ENCODE assay signal across 17 mouse cellular contexts in genomic region chr19:7148096-7148495, GRCm38 (mm10). TPM values are rescaled to one million over a fixed set of nuclear protein-coding genes. Genes with fewer than 3 reads are reported as not detected.
DNase-seq lines count a peak whose midpoint lies in the region; ATAC-seq and TF ChIP-seq lines count a peak whose summit lies in the region.
"Had no signal": no experiment of that assay in that cellular context is flagged by ENCODE, and none has a peak within 500 bp of the region (broad histone marks: within the 10 kb centered on the region; RNA-seq: fewer than 3 reads in every experiment).

No protein-coding gene starts in this region.

- H3K4me2 ChIP-seq in forebrain, embryonic 13.5 days, result no peak overlapping the region
- no peak overlapping the region for H3K4me2 ChIP-seq in forebrain, embryonic 11.5 days (ENCODE audit: low read depth, low read length, severe bottlenecking)
- H3K4me2 ChIP-seq in neural tube, embryonic 13.5 days, result no peak overlapping the region
- H3K4me2 ChIP-seq: limb, embryonic 15.5 days; lung, embryonic 14.5 days had no signal

- peaks cover 6% of the 10 kb centered on the region; the same call in 1 of the 2 replicates for H3K27me3 ChIP-seq in forebrain, embryonic 13.5 days
- peaks cover 7% of the 10 kb centered on the region for H3K27me3 ChIP-seq in forebrain, embryonic 11.5 days (ENCODE audit: control insufficient read depth, insufficient read depth, low read length)
- H3K27me3 ChIP-seq in neural tube, embryonic 13.5 days, result peaks cover 48% of the 10 kb centered on the region

- no peak overlapping the region for H3K9ac ChIP-seq in forebrain, embryonic 13.5 days
- no peak overlapping the region for H3K9ac ChIP-seq in forebrain, embryonic 11.5 days (ENCODE audit: low read length)
- H3K9ac ChIP-seq in neural tube, embryonic 13.5 days, result no peak overlapping the region
- H3K9ac ChIP-seq: limb, embryonic 15.5 days; lung, embryonic 14.5 days had no signal

- H3K9me3 ChIP-seq in forebrain, embryonic 13.5 days (replicated peaks), result no peaks in the 10 kb centered on the region
- H3K9me3 ChIP-seq in forebrain, embryonic 11.5 days (ENCODE audit: control insufficient read depth, low read length), result no peaks in the 10 kb centered on the region
- H3K9me3 ChIP-seq in neural tube, embryonic 13.5 days, result no peaks in the 10 kb centered on the region
- H3K9me3 ChIP-seq: limb, embryonic 15.5 days had no signal

- no peak for DNase-seq in forebrain, embryonic 11.5 days (ENCODE audit: low spot score)
- no peak for DNase-seq in neural tube, embryonic 10.5 days (ENCODE audit: extremely low spot score, low spot score)
- DNase-seq in layer of hippocampus, adult 2 months (ENCODE audit: low spot score in 2 of 2), result peak in 1 of 2 experiments; percentile 59
- peak; percentile 56 for DNase-seq in right cerebral cortex, postnatal 14 days
- DNase-seq in heart, postnatal 10 days, result no peak
- no peak for DNase-seq in thymus, postnatal 10 days (ENCODE audit: low spot score in 2 of 2)
- DNase-seq: gastrocnemius, postnatal 25 days; heart, postnatal 14 days; kidney, adult 11 months; lung, embryonic 14.5 days; spleen, adult 18-20 months had no signal

- H3K27ac ChIP-seq in forebrain, embryonic 13.5 days, result peak overlapping the region; percentile 79
- no peak overlapping the region for H3K27ac ChIP-seq in forebrain, embryonic 11.5 days (ENCODE audit: low read depth, low read length)
- H3K27ac ChIP-seq in neural tube, embryonic 13.5 days (replicated peaks), result peak overlapping the region; percentile 42
- peak overlapping the region; percentile 53 for H3K27ac ChIP-seq in layer of hippocampus, adult 2 months
- H3K27ac ChIP-seq: limb, embryonic 15.5 days had no signal

- 52% methylated on average over 4 of the region's 4 CpGs for WGBS in forebrain, embryonic 13.5 days
- WGBS in forebrain, embryonic 11.5 days, result 66% methylated on average over 4 of the region's 4 CpGs
- 37% methylated on average over 4 of the region's 4 CpGs for WGBS in neural tube, embryonic 13.5 days

- H3K4me1 ChIP-seq in forebrain, embryonic 13.5 days, result peaks cover 86% of the 10 kb centered on the region
- peaks cover 16% of the 10 kb centered on the region for H3K4me1 ChIP-seq in forebrain, embryonic 11.5 days (replicated peaks; ENCODE audit: control insufficient read depth, insufficient read depth, low read length)
- peaks cover 93% of the 10 kb centered on the region for H3K4me1 ChIP-seq in neural tube, embryonic 13.5 days (replicated peaks)

- no peaks in the 10 kb centered on the region; the same call in 1 of the 2 replicates for H3K36me3 ChIP-seq in forebrain, embryonic 13.5 days (ENCODE audit: poor library complexity, severe bottlenecking)
- no peaks in the 10 kb centered on the region for H3K36me3 ChIP-seq in forebrain, embryonic 11.5 days (ENCODE audit: control insufficient read depth, insufficient read depth, low read length)
- no peaks in the 10 kb centered on the region for H3K36me3 ChIP-seq in neural tube, embryonic 13.5 days
- H3K36me3 ChIP-seq: limb, embryonic 15.5 days had no signal

- intact Hi-C loops in heart, postnatal 10 days (cut with DNase I), result no loop called here

- TF ChIP-seq CTCF in layer of hippocampus, adult 2 months (conservative IDR thresholded peaks at IDR 0.05), result no peak

- no peak overlapping the region for H3K4me3 ChIP-seq in forebrain, embryonic 13.5 days
- H3K4me3 ChIP-seq in forebrain, embryonic 11.5 days (ENCODE audit: low read depth, low read length), result no peak overlapping the region
- no peak overlapping the region for H3K4me3 ChIP-seq in neural tube, embryonic 13.5 days
- H3K4me3 ChIP-seq in layer of hippocampus, adult 2 months, result no peak overlapping the region
- H3K4me3 ChIP-seq: limb, embryonic 15.5 days had no signal

- ATAC-seq in forebrain, embryonic 13.5 days, result peak; percentile 14; the same call in 1 of the 2 replicates
- ATAC-seq in forebrain, embryonic 11.5 days (replicated peaks; ENCODE audit: low FRiP score), result no peak
- no peak for ATAC-seq in neural tube, embryonic 13.5 days (ENCODE audit: low read depth)
- ATAC-seq: activated CD4-positive, CD25-positive, alpha-beta regulatory T cell, adult 4 months had no signal

RNA-seq across cellular contexts. Expression of gene Flrt1, which starts 42.6 kb away (rescaled TPM):
- polyA plus RNA-seq in forebrain, embryonic 13.5 days (2015; fragmentation: Nextera tagmentation; extraction: Ambion mirVana), result 10.4 and 11.3 TPM in 2 replicates
- 7.7 and 9.0 TPM in 2 replicates for polyA plus RNA-seq in forebrain, embryonic 11.5 days (2014; fragmentation: Nextera tagmentation; extraction: Ambion mirVana)
- polyA plus RNA-seq in neural tube, embryonic 13.5 days (2015; fragmentation: Nextera tagmentation; extraction: Ambion mirVana), result 9.6 and 10.9 TPM in 2 replicates
- total RNA-seq in layer of hippocampus, adult 2 months (2021), result 10 to 100 TPM; 17.9 to 19.5 TPM
- total RNA-seq in heart, postnatal 10 days (2021), result 1 to 10 TPM; 1.2 to 1.3 TPM
- total RNA-seq: common myeloid progenitor, adult 5-6 weeks; MEL had no signal
- polyA plus RNA-seq: activated CD4-positive, CD25-positive, alpha-beta regulatory T cell, adult 4 months had no signal

RNA-seq across cellular contexts. Expression of gene Otub1, which starts 58.0 kb away (rescaled TPM):
- polyA plus RNA-seq in forebrain, embryonic 13.5 days (2015; fragmentation: Nextera tagmentation; extraction: Ambion mirVana), result 242 and 249 TPM in 2 replicates
- 238 and 256 TPM in 2 replicates for polyA plus RNA-seq in forebrain, embryonic 11.5 days (2014; fragmentation: Nextera tagmentation; extraction: Ambion mirVana)
- polyA plus RNA-seq in neural tube, embryonic 13.5 days (2015; fragmentation: Nextera tagmentation; extraction: Ambion mirVana), result 227 and 243 TPM in 2 replicates
- total RNA-seq in layer of hippocampus, adult 2 months (2021), result 100 to 1,000 TPM; 299 TPM
- total RNA-seq in heart, postnatal 10 days (2021), result 100 to 1,000 TPM; 102 to 104 TPM
